8 mouse cellular contexts compared by ENCODE assay signal in the genomic region with DNA sequence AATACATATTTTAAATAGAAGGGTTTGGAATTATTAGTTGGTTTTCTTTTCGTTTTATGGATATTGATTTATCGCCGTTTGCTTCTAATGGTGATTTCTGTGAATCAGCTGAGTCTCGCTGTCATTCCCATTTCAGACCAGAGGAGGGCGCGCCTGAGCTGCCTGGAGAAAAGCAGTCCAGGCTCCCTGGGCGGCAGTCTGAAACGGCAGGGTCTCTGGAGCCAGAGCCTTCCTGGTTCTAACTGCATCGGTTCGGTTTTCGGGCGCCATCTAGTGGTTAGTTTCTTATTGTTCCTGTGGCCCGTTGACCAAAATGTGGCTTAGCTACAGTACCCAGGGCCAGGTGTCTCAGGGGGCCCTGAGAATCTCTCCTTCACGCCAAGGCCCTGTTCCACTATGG. TPM values are rescaled to one million over a fixed set of nuclear protein-coding genes. Genes with fewer than 3 reads are reported as not detected.
A peak's percentile ranks its signal among the peaks of the same experiment; 100 is the strongest.
DNase-seq lines count a peak whose midpoint lies in the region; ATAC-seq and TF ChIP-seq lines count a peak whose summit lies in the region.

No protein-coding gene starts in this region.

- H3K27ac ChIP-seq in ES-E14 (ENCODE audit: insufficient read depth, low read depth, low read length, poor library complexity, severe bottlenecking) = no peak overlapping the region
- no peak overlapping the region for H3K27ac ChIP-seq in forebrain, embryonic 15.5 days (replicated peaks)
- no peak overlapping the region for H3K27ac ChIP-seq in liver, embryonic 16.5 days (ENCODE audit: low read length)
- no peak overlapping the region for H3K27ac ChIP-seq in neural tube, embryonic 14.5 days (ENCODE audit: low read depth, low read length)
- H3K27ac ChIP-seq in testis, adult 2 months (ENCODE audit: control insufficient read depth, insufficient read depth, low read depth, low read length) = no peak overlapping the region

- ATAC-seq in forebrain, embryonic 15.5 days (replicated peaks) = peak; percentile 86
- ATAC-seq in liver, embryonic 16.5 days (ENCODE audit: low read depth) = peak; percentile 68; the same call in 1 of the 2 replicates
- peak; percentile 87 for ATAC-seq in neural tube, embryonic 14.5 days (ENCODE audit: low read depth)

- no peaks in the 10 kb centered on the region for H3K4me1 ChIP-seq in ES-E14 (ENCODE audit: control insufficient read depth in 2 of 2, insufficient read depth in 2 of 2, low read length in 2 of 2, poor library complexity in 1 of 2)
- no peaks in the 10 kb centered on the region for H3K4me1 ChIP-seq in forebrain, embryonic 15.5 days
- no peaks in the 10 kb centered on the region for H3K4me1 ChIP-seq in liver, embryonic 16.5 days (ENCODE audit: control insufficient read depth, low read depth, low read length)
- no peaks in the 10 kb centered on the region for H3K4me1 ChIP-seq in neural tube, embryonic 14.5 days (ENCODE audit: control insufficient read depth, insufficient read depth, low read length)
- H3K4me1 ChIP-seq in testis, adult 2 months (ENCODE audit: control insufficient read depth, insufficient read depth, low read length) = peaks cover 5% of the 10 kb centered on the region

- H3K9me3 ChIP-seq in ES-E14 (ENCODE audit: control insufficient read depth, insufficient read depth, low read depth, low read length) = no peaks in the 10 kb centered on the region
- H3K9me3 ChIP-seq in forebrain, embryonic 15.5 days = no peaks in the 10 kb centered on the region
- H3K9me3 ChIP-seq in liver, embryonic 16.5 days (replicated peaks; ENCODE audit: control insufficient read depth, low read length) = no peaks in the 10 kb centered on the region
- H3K9me3 ChIP-seq in neural tube, embryonic 14.5 days (ENCODE audit: control insufficient read depth, low read length) = no peaks in the 10 kb centered on the region

- intact Hi-C loops in heart, postnatal 14 days (cut with DNase I) = loop anchor here (5.0 kb wide), 2 partner anchors 222 to 292 kb away; no protein-coding TSS in a partner anchor

- no peak for TF ChIP-seq POLR2A in testis, adult 2 months (IDR thresholded peaks at IDR 0.05; ENCODE audit: control insufficient read depth, low read depth, low read length)

- peak; percentile 99 for DNase-seq in ES-E14 (ENCODE audit: low read depth, low spot score)
- peak; percentile 93 for DNase-seq in cerebellum, adult 11-12 months
- peak; percentile 89 to 95 for DNase-seq in heart, postnatal 14 days
- peak; percentile 88 for DNase-seq in large intestine, adult 2 months (ENCODE audit: low read depth, low spot score)

- in situ Hi-C loops in ES-E14 (cut with MboI; ENCODE audit: low sequenced_read_pairs in 2 of 2, unreplicated experiment in 2 of 2) = no loop called here

- peak; percentile 92 for TF ChIP-seq CTCF in testis, adult 2 months (IDR thresholded peaks at IDR 0.05; ENCODE audit: control insufficient read depth, insufficient read depth, insufficient replicate concordance, low read depth, low read length)

- peaks cover 7% of the 10 kb centered on the region for H3K36me3 ChIP-seq in ES-E14 (ENCODE audit: control insufficient read depth, insufficient read depth, low read length, poor library complexity, severe bottlenecking)
- no peaks in the 10 kb centered on the region for H3K36me3 ChIP-seq in forebrain, embryonic 15.5 days
- no peaks in the 10 kb centered on the region for H3K36me3 ChIP-seq in liver, embryonic 16.5 days (ENCODE audit: control insufficient read depth, insufficient read depth)
- no peaks in the 10 kb centered on the region for H3K36me3 ChIP-seq in neural tube, embryonic 14.5 days (ENCODE audit: control insufficient read depth, insufficient read depth, low read length)
- no peaks in the 10 kb centered on the region for H3K36me3 ChIP-seq in testis, adult 2 months (ENCODE audit: control insufficient read depth, insufficient read depth, low read length)

- no peaks in the 10 kb centered on the region for H3K27me3 ChIP-seq in forebrain, embryonic 15.5 days
- H3K27me3 ChIP-seq in liver, embryonic 16.5 days (ENCODE audit: control insufficient read depth, insufficient read depth, low read depth, low read length) = no peaks in the 10 kb centered on the region
- no peaks in the 10 kb centered on the region for H3K27me3 ChIP-seq in neural tube, embryonic 14.5 days (ENCODE audit: control insufficient read depth, insufficient read depth, low read length)
- no peaks in the 10 kb centered on the region for H3K27me3 ChIP-seq in testis, adult 2 months (ENCODE audit: control insufficient read depth, insufficient read depth, low read length)

- no peak overlapping the region for H3K4me3 ChIP-seq in ES-E14 (ENCODE audit: insufficient read depth in 1 of 2, low read depth in 1 of 2, low read length in 2 of 2, poor library complexity in 1 of 2, severe bottlenecking in 1 of 2)
- H3K4me3 ChIP-seq in forebrain, embryonic 15.5 days = no peak overlapping the region
- no peak overlapping the region for H3K4me3 ChIP-seq in liver, embryonic 16.5 days (ENCODE audit: low read depth, low read length)
- no peak overlapping the region for H3K4me3 ChIP-seq in neural tube, embryonic 14.5 days (ENCODE audit: low read depth, low read length)
- peak overlapping the region; percentile 32 for H3K4me3 ChIP-seq in testis, adult 2 months (ENCODE audit: control insufficient read depth, low read depth, low read length)

- 5% methylated on average over 14 of the region's 14 CpGs for WGBS in forebrain, embryonic 15.5 days
- 2% methylated on average over 14 of the region's 14 CpGs for WGBS in large intestine, adult 2 months
- WGBS in liver, embryonic 16.5 days (ENCODE audit: insufficient replicate concordance) = 4% methylated on average over 14 of the region's 14 CpGs
- WGBS in neural tube, embryonic 14.5 days = 5% methylated on average over 14 of the region's 14 CpGs

- no peak overlapping the region for H3K9ac ChIP-seq in ES-E14 (ENCODE audit: insufficient read depth, low read depth, low read length, poor library complexity, severe bottlenecking)
- H3K9ac ChIP-seq in forebrain, embryonic 15.5 days (replicated peaks) = no peak overlapping the region
- H3K9ac ChIP-seq in liver, embryonic 16.5 days (ENCODE audit: low read depth, low read length) = no peak overlapping the region
- H3K9ac ChIP-seq in neural tube, embryonic 14.5 days (replicated peaks; ENCODE audit: low read depth, low read length) = no peak overlapping the region

- no peak overlapping the region for H3K4me2 ChIP-seq in forebrain, embryonic 15.5 days (replicated peaks)
- H3K4me2 ChIP-seq in liver, embryonic 16.5 days (ENCODE audit: low read depth, low read length) = no peak overlapping the region
- no peak overlapping the region for H3K4me2 ChIP-seq in neural tube, embryonic 14.5 days (ENCODE audit: low read depth, low read length)

TF ChIP-seq in ES-E14, 5 proteins besides CTCF, POLR2A, EP300 and RAD21:
- no peak for TF ChIP-seq CHD2 (IDR thresholded peaks at IDR 0.05; ENCODE audit: low read depth, low read length)
- TF ChIP-seq HCFC1 (IDR thresholded peaks at IDR 0.05; ENCODE audit: borderline replicate concordance, insufficient read depth, low read length) = peak; percentile 48; the same call in 1 of the 2 replicates
- no peak for TF ChIP-seq MAFK (IDR thresholded peaks at IDR 0.05; ENCODE audit: insufficient read depth, low read depth, low read length)
- no peak for TF ChIP-seq ZNF384 (IDR thresholded peaks at IDR 0.05; ENCODE audit: low read depth, low read length)
- peak; percentile 92 for TF ChIP-seq ZC3H11A (IDR thresholded peaks at IDR 0.05; ENCODE audit: borderline replicate concordance, low read depth, low read length)

RNA-seq across cellular contexts. Expression of a gene that starts 7.8 kb away (rescaled TPM):
- total RNA-seq in ES-E14 (2012; rRNA removed) = 11.9 and 21.4 TPM in 2 replicates
- polyA plus RNA-seq in forebrain, embryonic 15.5 days (2015; fragmentation: Nextera tagmentation; extraction: Ambion mirVana) = 13.2 and 13.9 TPM in 2 replicates
- 1 to 10 TPM; 6.1 to 7.4 TPM for total RNA-seq in heart, postnatal 14 days (2021)
- 3.5 and 5.9 TPM in 2 replicates for polyA plus RNA-seq in large intestine, adult 2 months (2012; rRNA removed)
- polyA plus RNA-seq in liver, embryonic 16.5 days (2015; fragmentation: Nextera tagmentation; extraction: Ambion mirVana) = 3.4 and 4.4 TPM in 2 replicates
- 9.3 and 9.5 TPM in 2 replicates for polyA plus RNA-seq in neural tube, embryonic 14.5 days (2014; fragmentation: Nextera tagmentation; extraction: Ambion mirVana)
- 66.1 and 66.3 TPM in 2 replicates for polyA plus RNA-seq in testis, adult 2 months (2012; rRNA removed)
